Comparison of ENCODE assay signal across 8 mouse cellular contexts in the genomic region with DNA sequence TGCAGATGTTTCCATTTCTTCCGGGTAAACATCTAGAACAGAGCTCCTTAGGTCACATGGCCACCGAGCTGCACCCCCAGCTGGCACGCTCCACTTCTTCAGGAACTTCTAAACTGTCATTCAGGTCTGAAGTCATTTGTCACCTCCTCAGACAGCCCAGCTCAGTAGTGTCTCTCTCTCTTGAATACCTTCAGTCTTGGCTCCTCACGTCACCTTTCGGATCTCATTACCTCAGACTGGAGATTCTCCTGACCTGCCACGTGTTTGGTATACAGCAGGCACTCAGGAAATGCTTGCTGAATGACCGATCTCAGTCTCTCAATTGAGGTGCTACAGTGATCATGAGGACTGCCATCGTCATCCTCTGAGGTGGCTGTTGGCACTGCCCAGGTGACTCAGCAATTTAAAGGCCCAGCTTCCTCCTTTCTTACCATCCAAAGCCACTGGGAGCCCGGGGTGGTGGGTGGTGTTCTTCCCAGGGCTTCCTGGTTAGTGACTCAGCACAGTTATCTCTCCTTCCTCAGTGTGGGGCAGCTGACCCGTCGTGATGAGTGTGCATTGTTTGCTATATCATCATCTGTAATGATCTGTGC. TPM values are rescaled to one million over a fixed set of nuclear protein-coding genes. Genes with fewer than 3 reads are reported as not detected.
DNase-seq lines count a peak whose midpoint lies in the region; ATAC-seq and TF ChIP-seq lines count a peak whose summit lies in the region.

No protein-coding gene starts in this region.

- no peak for DNase-seq in heart, postnatal 4 days
- peak; percentile 92 for DNase-seq in c-Kit-negative CD71-positive TER-119-positive erythroid progenitor cells, embryonic 14.5 days (ENCODE audit: low read depth, low spot score)
- peak; percentile 81 for DNase-seq in liver, postnatal 0 days
- DNase-seq in cerebellum, postnatal 4 days (ENCODE audit: low spot score in 2 of 2), result no peak
- DNase-seq in layer of hippocampus, adult 18-20 months (ENCODE audit: low spot score in 2 of 2), result no peak

- no peaks in the 10 kb centered on the region for H3K27me3 ChIP-seq in heart, embryonic 12.5 days (replicated peaks)
- no peaks in the 10 kb centered on the region for H3K27me3 ChIP-seq in liver, postnatal 0 days (ENCODE audit: insufficient read depth, low read length)
- no peaks in the 10 kb centered on the region for H3K27me3 ChIP-seq in stomach, embryonic 15.5 days (replicated peaks)

- 55% methylated on average over 11 of the region's 11 CpGs for WGBS in heart, embryonic 12.5 days
- WGBS in liver, postnatal 0 days (ENCODE audit: insufficient replicate concordance), result 28% methylated on average over 11 of the region's 11 CpGs
- WGBS in stomach, embryonic 15.5 days, result 62% methylated on average over 11 of the region's 11 CpGs

- H3K9ac ChIP-seq in heart, embryonic 12.5 days, result no peak overlapping the region
- H3K9ac ChIP-seq in liver, postnatal 0 days (replicated peaks), result peak overlapping the region; percentile 60
- no peak overlapping the region for H3K9ac ChIP-seq in stomach, embryonic 15.5 days

- TF ChIP-seq EP300 in liver, postnatal 0 days (IDR thresholded peaks at IDR 0.05; ENCODE audit: low read depth), result peak; percentile 87

- peak overlapping the region; percentile 18; the same call in 1 of the 2 replicates for H3K4me2 ChIP-seq in heart, embryonic 12.5 days
- peak overlapping the region; percentile 73 for H3K4me2 ChIP-seq in liver, postnatal 0 days (ENCODE audit: low read depth, low read length)
- H3K4me2 ChIP-seq in stomach, embryonic 15.5 days, result no peak overlapping the region

- H3K4me1 ChIP-seq in heart, embryonic 12.5 days (replicated peaks), result peaks cover 31% of the 10 kb centered on the region
- peaks cover 54% of the 10 kb centered on the region for H3K4me1 ChIP-seq in liver, postnatal 0 days (ENCODE audit: insufficient read depth)
- peaks cover 20% of the 10 kb centered on the region for H3K4me1 ChIP-seq in stomach, embryonic 15.5 days

- peak; percentile 92 for ATAC-seq in heart, embryonic 12.5 days (ENCODE audit: insufficient number of reproducible peaks, low FRiP score)
- peak; percentile 88 for ATAC-seq in liver, postnatal 0 days
- peak; percentile 85 for ATAC-seq in stomach, embryonic 15.5 days (ENCODE audit: insufficient read depth, low FRiP score, low read depth)
- ATAC-seq in activated CD4-positive, CD25-positive, alpha-beta regulatory T cell, adult 4 months, result no peak

- H3K36me3 ChIP-seq in heart, embryonic 12.5 days, result no peaks in the 10 kb centered on the region
- H3K36me3 ChIP-seq in liver, postnatal 0 days (replicated peaks; ENCODE audit: insufficient read depth, low read length), result no peaks in the 10 kb centered on the region
- H3K36me3 ChIP-seq in stomach, embryonic 15.5 days, result no peaks in the 10 kb centered on the region

- 0 out of 2 replicates have a peak, but pooled peaks have one; percentile 3 for TF ChIP-seq CTCF in liver, postnatal 0 days (IDR thresholded peaks at IDR 0.05; ENCODE audit: low read depth)

- no peaks in the 10 kb centered on the region for H3K9me3 ChIP-seq in heart, embryonic 12.5 days (replicated peaks)
- H3K9me3 ChIP-seq in liver, postnatal 0 days (ENCODE audit: low read length), result peaks cover 4% of the 10 kb centered on the region
- H3K9me3 ChIP-seq in stomach, embryonic 15.5 days, result no peaks in the 10 kb centered on the region

- H3K27ac ChIP-seq in heart, embryonic 12.5 days (ENCODE audit: poor library complexity, severe bottlenecking), result peak overlapping the region; percentile 36; the same call in 1 of the 2 replicates
- peak overlapping the region; percentile 91 for H3K27ac ChIP-seq in liver, postnatal 0 days (ENCODE audit: low read depth)
- 0 out of 2 replicates have a peak overlapping the region, but pooled peaks have one; percentile 31 for H3K27ac ChIP-seq in stomach, embryonic 15.5 days

- peak overlapping the region; percentile 13; the same call in 1 of the 2 replicates for H3K4me3 ChIP-seq in heart, embryonic 12.5 days
- peak overlapping the region; percentile 45 for H3K4me3 ChIP-seq in liver, postnatal 0 days (ENCODE audit: low read depth, low read length)
- no peak overlapping the region for H3K4me3 ChIP-seq in stomach, embryonic 15.5 days (replicated peaks)

RNA-seq across cellular contexts. Expression of gene Vps37b, which starts 19.9 kb away (rescaled TPM):
- polyA plus RNA-seq in heart, embryonic 12.5 days (2016; fragmentation: Nextera tagmentation; extraction: Ambion mirVana), result 61.9 and 64.4 TPM in 2 replicates
- 10 to 100 TPM; 42.3 to 49.1 TPM for total RNA-seq in heart, postnatal 4 days (2021)
- 16.4 and 17.6 TPM in 2 replicates for polyA plus RNA-seq in liver, postnatal 0 days (2015; fragmentation: Nextera tagmentation; extraction: Ambion mirVana)
- 36.2 and 37.1 TPM in 2 replicates for polyA plus RNA-seq in stomach, embryonic 15.5 days (2015; fragmentation: Nextera tagmentation; extraction: Ambion mirVana)
- polyA plus RNA-seq in activated CD4-positive, CD25-positive, alpha-beta regulatory T cell, adult 4 months (2017; shearing (Covaris generic)), result 10 to 100 TPM; 17.6 to 22.8 TPM
- total RNA-seq in layer of hippocampus, adult 18-20 months (2021), result 10 to 100 TPM; 38.0 to 43.9 TPM

RNA-seq across cellular contexts. Expression of gene Abcb9, which starts 43.6 kb away (rescaled TPM):
- polyA plus RNA-seq in heart, embryonic 12.5 days (2016; fragmentation: Nextera tagmentation; extraction: Ambion mirVana), result 1.6 and 1.7 TPM in 2 replicates
- total RNA-seq in heart, postnatal 4 days (2021), result 1 to 10 TPM; 4.9 to 5.5 TPM
- 3.7 and 3.8 TPM in 2 replicates for polyA plus RNA-seq in liver, postnatal 0 days (2015; fragmentation: Nextera tagmentation; extraction: Ambion mirVana)
- 3.4 TPM in 2 replicates for polyA plus RNA-seq in stomach, embryonic 15.5 days (2015; fragmentation: Nextera tagmentation; extraction: Ambion mirVana)
- 10 to 100 TPM; 12.0 to 23.4 TPM for polyA plus RNA-seq in activated CD4-positive, CD25-positive, alpha-beta regulatory T cell, adult 4 months (2017; shearing (Covaris generic))
- 10 to 100 TPM; 30.6 to 33.4 TPM for total RNA-seq in layer of hippocampus, adult 18-20 months (2021)

Comparison
In these comparisons a context has a peak if more than half of its experiments do, and no peak if none do; other contexts are left out.
1. H3K27ac ChIP-seq: peak in every context shown above with its lines; median percentile 91 in liver, postnatal 0 days; 36 in heart, embryonic 12.5 days; 31 in stomach, embryonic 15.5 days.
2. DNase-seq: peak in c-Kit-negative CD71-positive TER-119-positive erythroid progenitor cells, embryonic 14.5 days (single experiment) and liver, postnatal 0 days (single experiment); none in heart, postnatal 4 days (single experiment), cerebellum, postnatal 4 days (0 of 2) and layer of hippocampus, adult 18-20 months (0 of 2).